Mouse (Mus musculus): ENCODE data around the gene Fut4.

GRCm38 (mm10) chr9:14726629-14727028 is 25.6 kb downstream of the Fut4 start:
- TF ChIP-seq CHD2 (IDR thresholded peaks at IDR 0.05; ENCODE audit: low read depth, low read length), result no peak
- TF ChIP-seq ZC3H11A (IDR thresholded peaks at IDR 0.05; ENCODE audit: borderline replicate concordance, low read depth, low read length), result no peak
- TF ChIP-seq ZNF384 (IDR thresholded peaks at IDR 0.05; ENCODE audit: low read depth, low read length), result no peak
- no peak for TF ChIP-seq HCFC1 (IDR thresholded peaks at IDR 0.05; ENCODE audit: borderline replicate concordance, insufficient read depth, low read length)
- TF ChIP-seq MAFK (IDR thresholded peaks at IDR 0.05; ENCODE audit: insufficient read depth, low read depth, low read length), result no peak
